Mouse (Mus musculus) MEL (cell line): Measurements from ENCODE around the gene Tmem11. TPM values are rescaled to one million over a fixed set of nuclear protein-coding genes. Genes with fewer than 3 reads are reported as not detected.

Source experiments
- DNase-seq: peaks from one replicate; pipeline ENCODE4 v3.0.0; 2011; ENCODE audit warnings: low read depth, low spot score
- H3K27ac ChIP-seq: 2 replicates; pipeline ENCODE4 v1.5.1; 2012; ENCODE audit warnings: low read depth, mild to moderate bottlenecking, control low read depth, low read length, moderate library complexity; ENCODE audit not compliant: control insufficient read depth
- H3K27me3 ChIP-seq, 2 experiments: fragments of 150-350 bp in 1 of 2; sonication (generic) in 1 of 2; 2 replicates each; pipeline ENCODE4 v1.6.1; 2012; ENCODE audit warnings: low read length in 2 of 2, mild to moderate bottlenecking in 2 of 2, improper control_type of control experiment in 1 of 2, moderate library complexity in 1 of 2; ENCODE audit not compliant: insufficient read depth in 2 of 2, control insufficient read depth in 1 of 2
- H3K36me3 ChIP-seq, 2 experiments: 2 replicates each; pipeline ENCODE4 v1.6.1; 2012 to 2014; ENCODE audit warnings: low read length in 2 of 2, improper control_type of control experiment in 1 of 2, inconsistent platforms in 1 of 2, mild to moderate bottlenecking in 1 of 2; ENCODE audit not compliant: insufficient read depth in 2 of 2, control insufficient read depth in 1 of 2
- H3K4me1 ChIP-seq, 2 experiments: fragments of 150-350 bp in 1 of 2; sonication (generic) in 1 of 2; 2 replicates each; pipeline ENCODE4 v1.6.1; 2012; ENCODE audit warnings: low read length in 2 of 2, improper control_type of control experiment in 1 of 2, mild to moderate bottlenecking in 1 of 2; ENCODE audit not compliant: insufficient read depth in 2 of 2, control insufficient read depth in 1 of 2
- H3K4me3 ChIP-seq, 2 experiments: fragments of 150-350 bp in 1 of 2; sonication (generic) in 1 of 2; 2 replicates each; pipeline ENCODE4 v1.5.1; 2012; ENCODE audit warnings: low read depth in 2 of 2, low read length in 2 of 2, mild to moderate bottlenecking in 2 of 2, moderate library complexity in 2 of 2, control low read depth in 1 of 2, improper control_type of control experiment in 1 of 2; ENCODE audit not compliant: control insufficient read depth in 1 of 2, insufficient read depth in 1 of 2
- H3K79me2 ChIP-seq: 2 replicates; pipeline ENCODE4 v1.6.1; 2012; ENCODE audit warnings: mild to moderate bottlenecking, low read length, moderate library complexity; ENCODE audit not compliant: control insufficient read depth, poor library complexity, insufficient read depth
- H3K9ac ChIP-seq: 2 replicates; pipeline ENCODE4 v1.6.1; 2012; ENCODE audit warnings: low read depth, mild to moderate bottlenecking, control low read depth, low read length, moderate library complexity; ENCODE audit not compliant: control insufficient read depth, poor library complexity, severe bottlenecking
- H3K9me3 ChIP-seq: fragments of 150-350 bp; sonication (generic); replicated peaks from 2 replicates; pipeline ENCODE4 v1.6.1; 2012; ENCODE audit warnings: mild to moderate bottlenecking, low read length, improper control_type of control experiment, moderate library complexity; ENCODE audit not compliant: insufficient read depth
- BHLHE40 ChIP-seq: IDR thresholded peaks from 2 replicates; pipeline ENCODE4 v1.6.1; 2012; ENCODE audit warnings: low read depth, mild to moderate bottlenecking, inconsistent platforms, low read length, improper control_type of control experiment, borderline replicate concordance
- CHD1 ChIP-seq: IDR thresholded peaks from 2 replicates; pipeline ENCODE4 v1.6.1; 2012; ENCODE audit warnings: low read depth, mild to moderate bottlenecking, inconsistent platforms, low read length, improper control_type of control experiment
- CTCF ChIP-seq, 3 experiments: IDR thresholded peaks in 2 of 3; conservative IDR thresholded peaks in 1 of 3; 2 replicates each; pipeline ENCODE4 v1.5.1; 2011 to 2012; ENCODE audit warnings: low read length in 3 of 3, low read depth in 2 of 3, mild to moderate bottlenecking in 2 of 3, improper control_type of control experiment in 1 of 3, inconsistent platforms in 1 of 3, mixed read lengths in 1 of 3, moderate library complexity in 1 of 3; ENCODE audit not compliant: control insufficient read depth in 1 of 3, insufficient read depth in 1 of 3, poor library complexity in 1 of 3, severe bottlenecking in 1 of 3
- E2F4 ChIP-seq: IDR thresholded peaks from 2 replicates; pipeline ENCODE4 v1.6.1; 2011; ENCODE audit warnings: low read depth, low read length, improper control_type of control experiment, borderline replicate concordance
- ELF1 ChIP-seq: IDR thresholded peaks from 2 replicates; pipeline ENCODE4 v1.6.1; 2014; ENCODE audit warnings: low read depth, mild to moderate bottlenecking, inconsistent platforms, low read length, improper control_type of control experiment, moderate library complexity
- EP300 ChIP-seq, 2 experiments: IDR thresholded peaks; 2 replicates each; pipeline ENCODE4 v1.6.1; 2011; ENCODE audit warnings: improper control_type of control experiment in 2 of 2, low read length in 2 of 2, low read depth in 1 of 2, mild to moderate bottlenecking in 1 of 2
- ETS1 ChIP-seq: IDR thresholded peaks from 2 replicates; pipeline ENCODE4 v1.6.1; 2012; ENCODE audit warnings: low read depth, mild to moderate bottlenecking, inconsistent platforms, low read length, improper control_type of control experiment, moderate library complexity
- GABPA ChIP-seq: IDR thresholded peaks from 2 replicates; pipeline ENCODE4 v1.6.1; 2012; ENCODE audit warnings: low read depth, mild to moderate bottlenecking, inconsistent platforms, low read length, improper control_type of control experiment, moderate library complexity
- GATA1 ChIP-seq: IDR thresholded peaks from 2 replicates; pipeline ENCODE4 v1.6.1; 2011; ENCODE audit warnings: low read depth, low read length, improper control_type of control experiment
- HCFC1 ChIP-seq: IDR thresholded peaks from 2 replicates; pipeline ENCODE4 v1.6.1; 2012; ENCODE audit warnings: low read depth, mild to moderate bottlenecking, inconsistent platforms, low read length, improper control_type of control experiment, moderate library complexity
- JUND ChIP-seq: IDR thresholded peaks from 2 replicates; pipeline ENCODE4 v1.6.1; 2011; ENCODE audit warnings: low read depth, mild to moderate bottlenecking, improper control_type of control experiment, low read length
- KAT2A ChIP-seq: conservative IDR thresholded peaks from 2 replicates; pipeline ENCODE4 v1.6.1; 2012; ENCODE audit warnings: low read depth, low read length, improper control_type of control experiment, inconsistent platforms
- MAFK ChIP-seq: IDR thresholded peaks from 2 replicates; pipeline ENCODE4 v1.6.1; 2011; ENCODE audit warnings: low read depth, mild to moderate bottlenecking, low read length, improper control_type of control experiment, borderline replicate concordance
- MAX ChIP-seq: IDR thresholded peaks from 2 replicates; pipeline ENCODE4 v1.6.1; 2011; ENCODE audit warnings: low read length, improper control_type of control experiment
- MAZ ChIP-seq: IDR thresholded peaks from 2 replicates; pipeline ENCODE4 v1.6.1; 2012; ENCODE audit warnings: low read depth, mild to moderate bottlenecking, inconsistent platforms, low read length, improper control_type of control experiment
- MEF2A ChIP-seq: IDR thresholded peaks from 2 replicates; pipeline ENCODE4 v1.6.1; 2014; ENCODE audit warnings: low read depth, mild to moderate bottlenecking, inconsistent platforms, low read length, improper control_type of control experiment; ENCODE audit not compliant: poor library complexity, insufficient replicate concordance, severe bottlenecking; ENCODE audit errors: extremely low read depth
- MXI1 ChIP-seq: IDR thresholded peaks from 2 replicates; pipeline ENCODE4 v1.6.1; 2011; ENCODE audit warnings: mild to moderate bottlenecking, low read depth, low read length, improper control_type of control experiment
- MYB ChIP-seq: IDR thresholded peaks from 2 replicates; pipeline ENCODE4 v1.6.1; 2011; ENCODE audit warnings: mild to moderate bottlenecking, low read depth, low read length, improper control_type of control experiment
- MYC ChIP-seq: IDR thresholded peaks from 2 replicates; pipeline ENCODE4 v1.6.1; 2011; ENCODE audit warnings: low read depth, mild to moderate bottlenecking, low read length, improper control_type of control experiment, moderate library complexity
- NELFE ChIP-seq: IDR thresholded peaks from 2 replicates; pipeline ENCODE4 v1.6.1; 2011; ENCODE audit warnings: low read depth, low read length, improper control_type of control experiment
- POLR2A ChIP-seq, 2 experiments: IDR thresholded peaks; 2 replicates each; pipeline ENCODE4 v1.6.1; 2011 to 2012; ENCODE audit warnings: low read length in 2 of 2, mild to moderate bottlenecking in 2 of 2, control low read depth in 1 of 2, improper control_type of control experiment in 1 of 2, low read depth in 1 of 2, moderate library complexity in 1 of 2; ENCODE audit not compliant: control insufficient read depth in 1 of 2, insufficient read depth in 1 of 2, poor library complexity in 1 of 2
- POLR2AphosphoS2 ChIP-seq: IDR thresholded peaks from 2 replicates; pipeline ENCODE4 v1.6.1; 2011; ENCODE audit warnings: low read length, improper control_type of control experiment
- RAD21 ChIP-seq: IDR thresholded peaks from 2 replicates; pipeline ENCODE4 v1.6.1; 2011; ENCODE audit warnings: mild to moderate bottlenecking, low read depth, low read length, improper control_type of control experiment
- RCOR1 ChIP-seq: IDR thresholded peaks from 2 replicates; pipeline ENCODE4 v1.6.1; 2012; ENCODE audit warnings: low read depth, mild to moderate bottlenecking, inconsistent platforms, low read length, improper control_type of control experiment
- SIN3A ChIP-seq: IDR thresholded peaks from 2 replicates; pipeline ENCODE4 v1.6.1; 2012; ENCODE audit warnings: low read length, improper control_type of control experiment, inconsistent platforms
- SMC3 ChIP-seq: IDR thresholded peaks from 2 replicates; pipeline ENCODE4 v1.6.1; 2011; ENCODE audit warnings: low read depth, low read length, improper control_type of control experiment
- TAL1 ChIP-seq: IDR thresholded peaks from 2 replicates; pipeline ENCODE4 v1.6.1; 2012; ENCODE audit warnings: mild to moderate bottlenecking, inconsistent platforms, low read length, moderate library complexity, mixed read lengths
- TBP ChIP-seq: IDR thresholded peaks from 2 replicates; pipeline ENCODE4 v1.8.0; 2011; ENCODE audit warnings: low read depth, low read length, improper control_type of control experiment
- TCF12 ChIP-seq: IDR thresholded peaks from 2 replicates; pipeline ENCODE4 v1.6.1; 2014; ENCODE audit warnings: low read depth, mild to moderate bottlenecking, inconsistent platforms, low read length, improper control_type of control experiment, moderate library complexity
- UBTF ChIP-seq: IDR thresholded peaks from 2 replicates; pipeline ENCODE4 v1.6.1; 2012; ENCODE audit warnings: low read depth, mild to moderate bottlenecking, inconsistent platforms, low read length, improper control_type of control experiment, moderate library complexity, borderline replicate concordance; ENCODE audit not compliant: insufficient read depth
- USF1 ChIP-seq: IDR thresholded peaks from 2 replicates; pipeline ENCODE4 v1.6.1; 2014; ENCODE audit warnings: low read depth, mild to moderate bottlenecking, inconsistent platforms, low read length, improper control_type of control experiment, moderate library complexity
- USF2 ChIP-seq, 2 experiments: IDR thresholded peaks; 2 replicates each; pipeline ENCODE4 v1.6.1; 2011 to 2012; ENCODE audit warnings: improper control_type of control experiment in 2 of 2, low read length in 2 of 2, borderline replicate concordance in 1 of 2, inconsistent platforms in 1 of 2, low read depth in 1 of 2, mild to moderate bottlenecking in 1 of 2; ENCODE audit not compliant: insufficient read depth in 1 of 2
- ZKSCAN1 ChIP-seq: IDR thresholded peaks from 2 replicates; pipeline ENCODE4 v1.6.1; 2012; ENCODE audit warnings: low read depth, mild to moderate bottlenecking, inconsistent platforms, low read length, improper control_type of control experiment, moderate library complexity
- ZMIZ1 ChIP-seq: IDR thresholded peaks from 2 replicates; pipeline ENCODE4 v1.6.1; 2012; ENCODE audit warnings: low read depth, mild to moderate bottlenecking, inconsistent platforms, low read length, improper control_type of control experiment, moderate library complexity
- ZNF384 ChIP-seq: IDR thresholded peaks from 2 replicates; pipeline ENCODE4 v1.6.1; 2012; ENCODE audit warnings: low read depth, mild to moderate bottlenecking, inconsistent platforms, low read length, improper control_type of control experiment
- polyA plus RNA-seq, 2 experiments: library from polyadenylated mRNA; stranded (reverse) in 1 of 2; unstranded in 1 of 2; fragments of >175 nt in 1 of 2; fragments of >200 nt in 1 of 2; gene quantifications; 2 replicates each; pipeline versions ENCODE4 v1.2.1 to v1.2.4; 2012; ENCODE audit warnings: low replicate concordance in 2 of 2, low read depth in 1 of 2; ENCODE audit not compliant: insufficient read length in 2 of 2, insufficient read depth in 1 of 2, missing spikeins in 1 of 2
- total RNA-seq: library from RNA; depleted of rRNA; stranded (reverse); fragments of 300-350 nt; gene quantifications from 2 replicates; pipeline ENCODE4 v1.2.3, GENCODE M21; 2012

Gene Tmem11
- total and polyA plus RNA-seq, 3 experiments, result 117 to 125 TPM; not detected in 1

- peak; percentile 94 for DNase-seq
- H3K4me1 ChIP-seq, result peaks cover 7 to 21% of the 10 kb centered on the region in 2 experiments
- peak overlapping the region; percentile 52 for H3K27ac ChIP-seq
- H3K27me3 ChIP-seq, result no peaks in the 10 kb centered on the region
- H3K4me3 ChIP-seq, result peak overlapping the region; percentile 61 to 73
- peaks cover 0 to 13% of the 10 kb centered on the region in 2 experiments; a peak in 2 of 4 replicates for H3K36me3 ChIP-seq
- H3K9ac ChIP-seq, result peak overlapping the region; percentile 80
- peaks cover 5% of the 10 kb centered on the region; the same call in 1 of the 2 replicates for H3K79me2 ChIP-seq
- H3K9me3 ChIP-seq, result no peaks in the 10 kb centered on the region
- no peak for TF ChIP-seq E2F4
- peak; percentile 94 for TF ChIP-seq BHLHE40
- TF ChIP-seq SIN3A, result peak; percentile 100
- TF ChIP-seq MXI1, result peak; percentile 98
- peak; percentile 80 for TF ChIP-seq GATA1
- peak; percentile 85 for TF ChIP-seq HCFC1
- peak; percentile 93 for TF ChIP-seq ETS1
- peak; percentile 96 for TF ChIP-seq MAX
- no peak for TF ChIP-seq CTCF (IDR thresholded peaks at IDR 0.05 in 2 of 3, conservative IDR thresholded peaks at IDR 0.05 in 1 of 3; ENCODE audit: control insufficient read depth in 1 of 3, insufficient read depth in 1 of 3, low read depth in 2 of 3, low read length in 3 of 3, poor library complexity in 1 of 3, severe bottlenecking in 1 of 3)
- TF ChIP-seq RCOR1, result 0 out of 2 replicates have a peak, but pooled peaks have one; percentile 15
- TF ChIP-seq MYB, result no peak
- TF ChIP-seq EP300 (IDR thresholded peaks at IDR 0.05; ENCODE audit: low read depth in 1 of 2, low read length in 2 of 2), result peak in 1 of 2 experiments; percentile 42; a peak in 1 of 4 replicates
- TF ChIP-seq MEF2A, result no peak
- peak; percentile 65 to 80; a peak in 3 of 4 replicates for TF ChIP-seq POLR2A (IDR thresholded peaks at IDR 0.05; ENCODE audit: control insufficient read depth in 1 of 2, insufficient read depth in 1 of 2, low read depth in 1 of 2, low read length in 2 of 2, poor library complexity in 1 of 2)
- no peak for TF ChIP-seq POLR2AphosphoS2
- TF ChIP-seq UBTF, result 0 out of 2 replicates have a peak, but pooled peaks have one; percentile 54
- TF ChIP-seq CHD1, result no peak
- TF ChIP-seq USF1, result peak; percentile 99
- peak; percentile 59 for TF ChIP-seq TBP
- peak; percentile 68 for TF ChIP-seq NELFE
- no peak for TF ChIP-seq ZNF384
- TF ChIP-seq MAZ, result peak; percentile 82; the same call in 1 of the 2 replicates
- TF ChIP-seq ZKSCAN1, result no peak
- no peak for TF ChIP-seq MAFK
- TF ChIP-seq USF2 (IDR thresholded peaks at IDR 0.05; ENCODE audit: borderline replicate concordance in 1 of 2, insufficient read depth in 1 of 2, low read depth in 1 of 2, low read length in 2 of 2), result peak; percentile 84 to 94
- peak; percentile 31 for TF ChIP-seq ELF1
- no peak for TF ChIP-seq GABPA
- TF ChIP-seq TCF12, result peak; percentile 9; the same call in 1 of the 2 replicates
- no peak for TF ChIP-seq MYC
- TF ChIP-seq RAD21, result no peak
- TF ChIP-seq ZMIZ1, result no peak; the same call in none of the 2 replicates
- no peak; the same call in 1 of the 2 replicates for TF ChIP-seq KAT2A
- TF ChIP-seq SMC3, result no peak
- TF ChIP-seq JUND, result no peak
- TF ChIP-seq TAL1, result peak; percentile 86
Observed at GRCm38 (mm10) chr11:60913301-60914196, 34.5 kb upstream of the Tmem11 start.
